In genomic region chr9:74922884-74923283, GRCm38 (mm10) we compare ENCODE assay signal across 17 mouse cellular contexts.
"Had no signal": no experiment of that assay in that cellular context is flagged by ENCODE, and none has a peak within 500 bp of the region (broad histone marks: within the 10 kb centered on the region; RNA-seq: fewer than 3 reads in every experiment).

No protein-coding gene starts in this region.

- DNase-seq: layer of hippocampus, adult 9-11 months; liver; liver, embryonic 13.5 days; lung, embryonic 14.5 days; right cerebral cortex, postnatal 25 days; spleen, adult 18-20 months; thymus, postnatal 25 days had no signal

- H3K36me3 ChIP-seq: intestine, embryonic 15.5 days; limb, embryonic 10.5 days; limb, embryonic 13.5 days; liver, embryonic 13.5 days; midbrain, embryonic 15.5 days; neural tube, embryonic 13.5 days; stomach, embryonic 15.5 days had no signal

- H3K4me2 ChIP-seq: intestine, embryonic 15.5 days; limb, embryonic 13.5 days; liver, embryonic 13.5 days; lung, embryonic 14.5 days; midbrain, embryonic 15.5 days; neural tube, embryonic 13.5 days; stomach, embryonic 15.5 days had no signal

- ATAC-seq: intestine, embryonic 15.5 days; lung, postnatal 0 days; midbrain, embryonic 15.5 days had no signal

- H3K4me3 ChIP-seq: intestine, embryonic 15.5 days; layer of hippocampus, adult 2 months; limb, embryonic 10.5 days; limb, embryonic 13.5 days; liver, embryonic 13.5 days; midbrain, embryonic 15.5 days; myocyte; neural tube, embryonic 13.5 days; stomach, embryonic 15.5 days had no signal

- H3K9ac ChIP-seq: intestine, embryonic 15.5 days; limb, embryonic 13.5 days; liver, embryonic 13.5 days; lung, embryonic 14.5 days; midbrain, embryonic 15.5 days; neural tube, embryonic 13.5 days; stomach, embryonic 15.5 days had no signal

- H3K27me3 ChIP-seq: intestine, embryonic 15.5 days; limb, embryonic 13.5 days; liver, embryonic 13.5 days; midbrain, embryonic 15.5 days; neural tube, embryonic 13.5 days; stomach, embryonic 15.5 days had no signal

- H3K9me3 ChIP-seq: intestine, embryonic 15.5 days; limb, embryonic 10.5 days; limb, embryonic 13.5 days; liver, embryonic 13.5 days; midbrain, embryonic 15.5 days; neural tube, embryonic 13.5 days; stomach, embryonic 15.5 days had no signal

- H3K4me1 ChIP-seq: intestine, embryonic 15.5 days; limb, embryonic 10.5 days; stomach, embryonic 15.5 days had no signal

- H3K27ac ChIP-seq: intestine, embryonic 15.5 days; layer of hippocampus, adult 2 months; limb, embryonic 10.5 days; limb, embryonic 13.5 days; liver, embryonic 13.5 days; macrophage; midbrain, embryonic 15.5 days; neural tube, embryonic 13.5 days; stomach, embryonic 15.5 days had no signal
